Mouse (Mus musculus): ENCODE measurements around the gene Mindy4.

DNA sequence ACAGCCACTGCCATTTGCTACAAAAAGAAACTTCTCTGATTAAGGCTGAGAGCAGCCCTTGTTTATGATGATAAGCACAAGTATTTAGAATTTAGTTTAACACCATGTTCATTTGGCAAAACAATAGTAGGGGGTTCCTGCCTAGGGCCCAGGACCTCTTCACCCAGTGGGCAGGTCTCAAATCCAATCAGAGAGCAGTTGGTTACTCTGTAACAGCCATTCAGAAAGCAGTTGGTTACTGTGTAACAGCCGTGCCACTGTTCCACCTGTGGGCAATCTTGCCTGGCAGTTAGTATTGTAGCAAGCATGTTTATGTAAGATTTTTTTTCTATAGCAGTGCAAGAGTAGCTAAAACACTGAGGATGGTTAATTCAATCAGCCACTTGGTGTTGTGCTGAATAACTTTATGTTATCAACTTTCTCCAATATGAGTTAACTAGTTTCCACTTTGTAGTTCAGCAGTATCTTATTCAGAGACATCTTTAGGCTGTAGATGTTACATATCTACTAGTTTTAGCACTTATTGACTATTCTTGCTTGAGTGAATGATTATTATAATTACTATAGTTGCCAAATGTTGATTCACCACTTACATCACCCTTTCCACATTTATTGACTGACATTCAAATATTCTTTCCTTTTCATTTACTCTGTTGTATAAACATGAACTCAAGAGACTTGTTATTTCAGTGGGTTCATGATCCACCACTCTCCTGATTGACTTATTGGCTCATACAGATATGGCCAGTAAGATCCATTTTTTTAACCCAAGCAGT lies 20.3 kb upstream of the Mindy4 start:
- no peak for TF ChIP-seq CTCF (IDR thresholded peaks at IDR 0.05; ENCODE audit: low read depth)
- no peak for TF ChIP-seq EP300 (optimal IDR thresholded peaks at IDR 0.05)

Data from stomach, postnatal 0 days (tissue).